Mouse (Mus musculus) frontal cortex, postnatal 14 days (tissue): ENCODE data around the gene Vipr1.

Experiments
- DNase-seq, 2 experiments: peaks; one replicate each; pipeline ENCODE4 v3.0.0; 2022; ENCODE audit warnings: low spot score in 2 of 2

Gene Vipr1

DNA sequence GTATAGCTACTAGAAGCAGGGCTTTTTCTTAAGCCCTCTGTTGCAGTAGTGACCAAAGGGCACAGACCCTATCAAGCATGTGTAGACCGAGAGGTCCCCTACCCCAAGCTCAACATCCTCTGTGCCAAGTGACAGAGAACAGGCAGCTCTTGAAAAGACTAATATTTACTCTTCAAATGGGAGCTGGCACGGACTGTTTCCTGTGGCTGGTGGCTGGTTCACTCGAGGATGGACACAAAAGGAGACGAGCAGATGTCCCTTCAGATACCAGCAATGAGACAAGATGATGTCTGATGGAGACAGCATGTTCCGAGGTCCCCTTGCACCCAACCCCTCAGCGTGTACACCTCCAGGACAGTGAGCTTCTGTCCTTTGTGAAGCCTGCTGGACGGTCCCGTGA is 35.0 kb downstream of the Vipr1 start:
- DNase-seq = no peak

GRCm38 (mm10) chr9:121679549-121679948 is 37.0 kb downstream of the Vipr1 start:
- DNase-seq = no peak

DNA sequence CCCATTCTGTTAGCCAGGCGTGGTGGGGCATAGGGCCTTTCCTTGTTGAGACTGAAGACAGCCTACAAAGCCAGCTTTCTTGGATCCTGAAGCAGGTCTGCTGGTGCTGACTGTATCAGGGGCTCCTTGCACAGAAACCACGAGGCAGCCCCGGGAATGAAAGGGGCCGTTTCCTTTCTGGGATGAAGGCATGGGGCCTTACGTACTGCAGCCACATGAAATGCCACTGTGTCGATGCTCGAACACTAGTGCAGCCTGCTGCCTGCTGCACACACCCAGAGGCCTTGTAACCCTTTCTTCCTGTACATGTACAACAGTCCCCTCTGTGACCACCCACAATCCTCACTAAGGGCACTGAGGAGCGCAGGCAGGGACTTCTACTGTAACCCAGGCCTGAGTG is 38.7 kb downstream of the Vipr1 start:
- DNase-seq = no peak

DNA sequence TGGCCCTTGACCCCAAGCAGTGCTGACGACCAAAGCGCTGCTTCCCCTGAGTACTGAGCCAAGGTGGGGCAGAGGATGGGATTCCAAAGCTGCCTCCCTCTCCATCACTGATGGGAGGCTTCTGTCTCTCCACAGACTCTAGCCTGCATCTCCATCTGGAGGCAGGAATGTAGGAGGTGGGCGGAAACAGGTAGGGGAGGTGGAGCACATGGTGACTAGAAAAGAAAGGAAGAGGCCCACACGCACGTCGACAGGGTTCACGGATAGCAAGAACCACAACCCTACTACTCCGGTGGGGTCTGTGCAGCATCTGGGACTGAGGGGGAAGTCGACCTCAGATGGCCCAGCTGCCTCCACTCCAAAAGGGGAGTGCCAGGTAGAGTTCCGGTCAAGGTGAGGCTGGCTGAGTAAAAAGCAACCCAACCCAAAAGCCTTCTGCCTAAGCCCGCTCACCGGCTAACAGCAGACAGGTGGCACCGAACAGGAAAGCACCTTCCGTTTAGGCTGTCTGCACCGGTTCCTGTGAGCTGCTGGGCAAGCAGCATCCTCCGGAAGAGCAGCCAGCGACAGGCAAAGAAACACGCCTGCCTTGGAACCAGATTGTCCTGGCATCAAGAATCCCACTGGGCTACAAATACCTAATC is 39.6 kb downstream of the Vipr1 start:
- no peak for DNase-seq

GRCm38 (mm10) chr9:121684702-121685101 is 42.2 kb downstream of the Vipr1 start:
- DNase-seq = no peak

- DNase-seq = peak; percentile 40 to 63
Observed at GRCm38 (mm10) chr9:121690200-121690651, 47.7 kb downstream of the Vipr1 start.

GRCm38 (mm10) chr9:121690734-121691133 is 48.2 kb downstream of the Vipr1 start:
- no peak for DNase-seq

DNA sequence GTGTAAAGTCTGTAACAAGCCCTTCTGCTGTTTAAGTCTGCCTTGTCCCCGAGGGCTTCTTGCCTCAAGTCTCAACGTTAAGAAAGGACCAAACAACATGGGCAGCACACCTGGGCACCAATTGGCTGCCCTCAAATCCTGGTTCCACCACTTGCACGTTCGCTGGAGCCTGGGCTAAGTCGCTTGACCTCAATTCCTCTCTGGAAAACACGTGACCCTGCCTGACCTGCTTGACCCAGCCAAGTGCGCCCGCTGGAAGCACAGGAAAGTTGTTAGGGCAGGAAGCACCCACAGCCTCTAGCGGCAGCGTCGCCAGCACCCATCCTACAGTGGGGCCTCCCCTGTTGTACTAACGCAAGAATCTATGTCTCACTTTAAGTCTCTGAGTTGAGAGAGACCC is 52.2 kb downstream of the Vipr1 start:
- no peak for DNase-seq

GRCm38 (mm10) chr9:121696626-121697025 is 54.1 kb downstream of the Vipr1 start:
- no peak for DNase-seq

- DNase-seq = peak in 1 of 2 experiments; percentile 55
Observed at GRCm38 (mm10) chr9:121697150-121698049, 54.9 kb downstream of the Vipr1 start.

GRCm38 (mm10) chr9:121704261-121704645 is 61.7 kb downstream of the Vipr1 start:
- no peak for DNase-seq

GRCm38 (mm10) chr9:121704646-121705625 is 62.4 kb downstream of the Vipr1 start, which contains the start of gene Sec22c:
Gene Sec22c (minus strand): TSS chr9:121705490.
- peak; percentile 81 to 83 for DNase-seq

DNA sequence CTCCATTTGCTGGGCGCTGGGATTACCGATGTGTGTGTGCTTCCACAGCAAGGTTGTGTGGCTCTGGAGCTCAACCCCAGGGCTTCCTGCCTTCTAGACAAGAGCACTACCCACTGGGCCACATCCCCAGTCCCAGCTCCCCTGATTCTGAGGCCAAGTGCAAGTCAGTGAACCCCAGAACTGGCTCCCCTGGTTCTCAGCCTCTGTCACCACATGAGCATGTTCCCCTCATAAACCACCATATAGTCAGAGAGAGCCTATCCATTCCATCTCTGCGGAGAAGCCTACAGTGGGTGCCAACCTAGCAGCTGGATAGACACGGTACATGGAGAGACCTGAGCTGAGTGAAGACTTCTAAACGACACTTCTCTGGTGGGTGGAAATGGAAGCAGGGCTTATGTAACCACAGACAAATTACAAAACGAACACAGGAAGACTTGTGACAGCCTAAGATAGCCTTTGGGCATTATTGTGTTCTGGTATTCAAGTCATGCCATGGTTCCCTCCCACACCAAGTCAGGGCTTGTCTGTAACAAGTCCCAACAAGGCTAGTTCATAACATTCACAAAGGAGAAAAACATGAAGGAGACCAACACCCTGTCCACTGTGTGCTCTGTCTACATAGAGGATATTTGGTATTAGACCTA is 63.6 kb downstream of the Vipr1 start:
- no peak for DNase-seq

- no peak for DNase-seq
Observed at GRCm38 (mm10) chr9:121707801-121708200, 65.3 kb downstream of the Vipr1 start.

- no peak for DNase-seq
Observed at GRCm38 (mm10) chr9:121708506-121709486, 66.3 kb downstream of the Vipr1 start.

GRCm38 (mm10) chr9:121709898-121710583 is 67.5 kb downstream of the Vipr1 start, which contains the start of gene Ss18l2:
Gene Ss18l2 (plus strand): TSS chr9:121710329.
- DNase-seq = peak; percentile 95 to 97

DNA sequence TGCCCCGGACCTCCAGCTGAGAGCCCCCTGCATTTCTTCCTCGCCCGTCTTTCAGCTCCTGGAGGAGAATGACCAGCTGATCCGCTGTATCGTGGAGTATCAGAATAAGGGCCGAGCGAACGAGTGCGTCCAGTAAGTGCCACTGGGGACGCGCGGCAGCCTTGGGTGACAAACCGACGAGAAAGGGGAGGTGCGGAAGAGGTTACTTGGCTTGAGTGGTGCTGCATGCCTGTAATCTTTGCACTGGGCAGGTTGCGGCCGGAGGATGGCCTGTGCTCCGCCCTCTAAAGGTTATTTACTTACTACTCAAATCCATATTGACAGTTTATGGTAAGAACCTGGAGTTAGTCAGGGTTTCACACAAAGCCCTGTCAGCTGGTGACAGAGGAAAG is 68.1 kb downstream of the Vipr1 start:
- DNase-seq = no peak

DNA sequence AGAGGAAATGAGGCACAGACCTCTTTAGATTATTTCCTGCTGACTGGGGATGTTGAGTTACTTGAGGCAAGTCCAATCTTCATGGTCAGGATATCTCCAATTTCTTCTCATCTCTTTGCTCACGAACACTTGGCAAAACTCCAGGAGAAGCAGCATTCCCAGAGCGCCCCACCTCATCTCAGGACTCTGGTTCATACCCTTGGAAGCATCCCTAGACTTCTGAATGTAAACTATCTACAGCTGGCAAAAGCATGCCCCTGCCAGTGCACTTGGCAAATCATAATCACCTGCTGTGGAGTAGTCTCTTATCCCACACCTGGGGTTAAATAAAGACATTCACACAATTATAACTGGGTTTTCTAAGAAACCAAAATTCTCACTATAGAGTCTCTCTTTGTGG is 74.5 kb downstream of the Vipr1 start:
- no peak for DNase-seq

DNA sequence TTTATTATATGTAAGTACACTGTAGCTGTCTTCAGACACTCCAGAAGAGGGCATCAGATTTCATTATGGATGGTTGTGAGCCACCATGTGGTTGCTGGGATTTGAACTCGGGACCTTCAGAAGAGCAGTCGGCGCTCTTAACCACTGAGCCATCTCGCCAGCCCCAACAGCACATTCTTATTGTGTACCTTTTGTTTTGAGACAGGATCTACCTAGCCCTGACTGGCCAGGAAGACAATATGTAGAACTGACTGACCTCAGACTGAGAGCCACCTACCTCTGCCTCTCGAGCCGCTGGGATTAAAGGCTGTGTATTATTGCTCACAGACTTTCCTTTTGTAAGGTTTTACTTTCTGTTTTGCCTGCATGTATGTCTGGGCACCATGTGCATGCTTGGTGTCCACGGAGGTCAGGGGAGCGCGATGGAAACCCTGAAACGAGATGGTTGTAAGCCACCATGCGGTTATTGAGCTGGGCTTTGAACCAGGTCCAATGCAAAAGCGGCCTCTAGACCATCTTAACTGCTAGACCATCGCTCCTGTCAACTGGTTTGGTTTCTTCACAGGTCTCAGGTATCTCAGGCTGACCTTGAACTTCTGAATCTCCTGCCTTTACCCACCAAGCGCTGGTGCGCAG is 75.7 kb downstream of the Vipr1 start:
- no peak for DNase-seq
